Mouse (Mus musculus) ES-E14 (cell line): ENCODE results near the gene Exoc3l2.

Experiments
- CHD2 ChIP-seq: IDR thresholded peaks from 2 replicates; pipeline ENCODE4 v1.6.1; 2014; ENCODE audit warnings: mild to moderate bottlenecking, low read depth, low read length, inconsistent platforms
- HCFC1 ChIP-seq: IDR thresholded peaks from 2 replicates; pipeline ENCODE4 v1.6.1; 2012; ENCODE audit warnings: low read length, inconsistent platforms, borderline replicate concordance; ENCODE audit not compliant: insufficient read depth
- MAFK ChIP-seq: IDR thresholded peaks from 2 replicates; pipeline ENCODE4 v1.6.1; 2014; ENCODE audit warnings: mild to moderate bottlenecking, low read depth, low read length, inconsistent platforms; ENCODE audit not compliant: insufficient read depth
- ZC3H11A ChIP-seq: IDR thresholded peaks from 2 replicates; pipeline ENCODE4 v1.6.1; 2012; ENCODE audit warnings: low read depth, mild to moderate bottlenecking, inconsistent platforms, low read length, borderline replicate concordance

DNA sequence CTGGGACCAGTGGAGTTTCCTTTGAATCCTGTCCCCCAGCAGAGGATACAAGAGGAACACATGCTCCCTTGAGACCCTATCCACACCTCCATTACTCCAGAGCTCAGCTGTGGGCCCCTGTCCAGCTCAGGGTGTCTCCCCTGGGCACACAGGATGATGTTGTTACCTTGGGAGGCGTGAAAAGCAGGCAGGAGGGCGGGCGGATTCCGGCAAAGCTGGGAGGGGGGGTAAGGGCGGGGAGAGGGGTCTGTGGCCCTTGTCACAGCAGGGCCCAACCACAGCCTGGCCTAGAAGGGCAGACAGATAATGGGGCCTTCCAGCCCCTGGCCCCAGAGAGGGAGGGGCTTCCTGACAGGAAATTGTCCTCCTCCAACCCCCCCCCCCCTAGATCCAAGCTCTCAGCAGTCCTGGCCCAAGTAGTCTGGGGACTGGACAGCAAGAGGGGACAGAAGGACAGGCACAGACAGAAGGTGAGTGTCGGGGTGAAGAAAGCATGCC lies at the start of gene Exoc3l2:
- TF ChIP-seq MAFK (no peak), ZC3H11A (no peak), HCFC1 (no peak), CHD2 (no peak)
